Mouse (Mus musculus) ES-Bruce4 (cell line): ENCODE data around the gene C130050O18Rik. TPM values are rescaled to one million over a fixed set of nuclear protein-coding genes. Genes with fewer than 3 reads are reported as not detected.

Source experiments
- H3K27ac ChIP-seq: 2 replicates; pipeline ENCODE4 v1.5.1; 2012; ENCODE audit warnings: low read length, inconsistent platforms; ENCODE audit not compliant: insufficient read depth
- H3K27me3 ChIP-seq: 2 replicates; pipeline ENCODE4 v1.6.1; 2012; ENCODE audit warnings: mild to moderate bottlenecking, low read length, inconsistent platforms; ENCODE audit not compliant: control insufficient read depth, poor library complexity, insufficient read depth, severe bottlenecking
- H3K36me3 ChIP-seq: 2 replicates; pipeline ENCODE4 v1.6.1; 2012; ENCODE audit warnings: inconsistent platforms, mild to moderate bottlenecking, low read length, moderate library complexity; ENCODE audit not compliant: control insufficient read depth, poor library complexity, insufficient read depth, severe bottlenecking
- H3K4me1 ChIP-seq: one replicate; pipeline ENCODE4 v1.8.1; 2011; ENCODE audit warnings: low read length; ENCODE audit not compliant: control insufficient read depth, insufficient read depth
- H3K4me3 ChIP-seq: 2 replicates; pipeline ENCODE4 v1.5.1; 2011; ENCODE audit warnings: low read depth, mild to moderate bottlenecking, low read length
- H3K9ac ChIP-seq: 2 replicates; pipeline ENCODE4 v1.6.1; 2012; ENCODE audit warnings: low read depth, mild to moderate bottlenecking, inconsistent platforms; ENCODE audit not compliant: poor library complexity, severe bottlenecking
- H3K9me3 ChIP-seq: replicated peaks from 2 replicates; pipeline ENCODE4 v1.6.1; 2012; ENCODE audit warnings: mild to moderate bottlenecking, low read length, inconsistent platforms; ENCODE audit not compliant: control insufficient read depth, poor library complexity, insufficient read depth, severe bottlenecking
- CTCF ChIP-seq: IDR thresholded peaks from one replicate; pipeline ENCODE4 v1.8.1; 2011; ENCODE audit warnings: low read depth, low read length
- EP300 ChIP-seq: IDR thresholded peaks from 2 replicates; pipeline ENCODE4 v1.6.1; 2011; ENCODE audit warnings: low read depth, low read length; ENCODE audit not compliant: insufficient read depth
- POLR2A ChIP-seq: IDR thresholded peaks from one replicate; pipeline ENCODE4 v1.8.1; 2011; ENCODE audit warnings: low read length; ENCODE audit not compliant: insufficient read depth
- polyA plus RNA-seq: library from polyadenylated mRNA; stranded (reverse); fragments of >200 nt; gene quantifications from 2 replicates; pipeline ENCODE4 v1.2.4, GENCODE M21; 2011; ENCODE audit warnings: low read depth; ENCODE audit not compliant: missing spikeins, insufficient read depth, insufficient read length

The C130050O18Rik gene
- polyA plus RNA-seq, 1 experiment = not detected

GRCm38 (mm10) chr5:139440451-139440850 is 35.4 kb downstream of the C130050O18Rik start:
- Histone ChIP-seq H3K4me1 (peaks cover 2% of the 10 kb centered on the region), H3K36me3 (no peaks in the 10 kb centered on the region), H3K9ac (no peak overlapping the region), H3K27ac (no peak overlapping the region), H3K4me3 (no peak overlapping the region), H3K9me3 (no peaks in the 10 kb centered on the region), H3K27me3 (no peaks in the 10 kb centered on the region)
- no peak for TF ChIP-seq POLR2A
- TF ChIP-seq EP300 = no peak
- TF ChIP-seq CTCF = no peak

GRCm38 (mm10) chr5:139440926-139441725 is 36.0 kb downstream of the C130050O18Rik start:
- no peak overlapping the region for H3K27ac ChIP-seq

GRCm38 (mm10) chr5:139441726-139442018 is 36.6 kb downstream of the C130050O18Rik start:
- Histone ChIP-seq H3K27ac (no peak overlapping the region), H3K4me1 (peaks cover 3% of the 10 kb centered on the region), H3K4me3 (no peak overlapping the region), H3K27me3 (no peaks in the 10 kb centered on the region), H3K9me3 (no peaks in the 10 kb centered on the region), H3K9ac (no peak overlapping the region), H3K36me3 (no peaks in the 10 kb centered on the region)
- TF ChIP-seq CTCF = no peak
- no peak for TF ChIP-seq EP300
- TF ChIP-seq POLR2A = no peak

More at GRCm38 (mm10) chr5:139440926-139441725, 36.0 kb downstream of the C130050O18Rik start:
- no peaks in the 10 kb centered on the region for H3K9me3 ChIP-seq
- H3K36me3 ChIP-seq = no peaks in the 10 kb centered on the region
- TF ChIP-seq CTCF = no peak
- no peak for TF ChIP-seq EP300
- TF ChIP-seq POLR2A = no peak
- H3K4me3 ChIP-seq = no peak overlapping the region
- H3K4me1 ChIP-seq = peaks cover 3% of the 10 kb centered on the region
- H3K27me3 ChIP-seq = no peaks in the 10 kb centered on the region
- no peak overlapping the region for H3K9ac ChIP-seq

- TF ChIP-seq POLR2A (no peak), CTCF (no peak), EP300 (no peak)
- H3K9ac ChIP-seq = no peak overlapping the region
- H3K4me3 ChIP-seq = no peak overlapping the region
- H3K27ac ChIP-seq = no peak overlapping the region
- H3K9me3 ChIP-seq = no peaks in the 10 kb centered on the region
- H3K36me3 ChIP-seq = no peaks in the 10 kb centered on the region
- peaks cover 3% of the 10 kb centered on the region for H3K4me1 ChIP-seq
- H3K27me3 ChIP-seq = no peaks in the 10 kb centered on the region
Measured at GRCm38 (mm10) chr5:139442428-139442827, 37.3 kb downstream of the C130050O18Rik start.

GRCm38 (mm10) chr5:139442962-139443361 is 37.9 kb downstream of the C130050O18Rik start:
- H3K27ac ChIP-seq = no peak overlapping the region
- H3K9ac ChIP-seq = no peak overlapping the region
- no peaks in the 10 kb centered on the region for H3K9me3 ChIP-seq
- H3K4me1 ChIP-seq = peaks cover 3% of the 10 kb centered on the region
- H3K36me3 ChIP-seq = no peaks in the 10 kb centered on the region
- TF ChIP-seq POLR2A = no peak
- no peak for TF ChIP-seq EP300
- no peak for TF ChIP-seq CTCF
- H3K27me3 ChIP-seq = no peaks in the 10 kb centered on the region
- no peak overlapping the region for H3K4me3 ChIP-seq

- peak; percentile 17 for TF ChIP-seq CTCF
- no peak for TF ChIP-seq EP300
- TF ChIP-seq POLR2A = no peak
- Histone ChIP-seq H3K4me1 (peaks cover 3% of the 10 kb centered on the region), H3K36me3 (no peaks in the 10 kb centered on the region), H3K9me3 (no peaks in the 10 kb centered on the region), H3K9ac (no peak overlapping the region), H3K4me3 (no peak overlapping the region), H3K27ac (no peak overlapping the region), H3K27me3 (no peaks in the 10 kb centered on the region)
Measured at GRCm38 (mm10) chr5:139445258-139445657, 40.2 kb downstream of the C130050O18Rik start.
